Mouse (Mus musculus): Measurements from ENCODE around the gene Rapsn. TPM values are rescaled to one million over a fixed set of nuclear protein-coding genes. Genes with fewer than 3 reads are reported as not detected.

Gene Rapsn
- total RNA-seq, 1 experiment = 1.1 TPM

DNA sequence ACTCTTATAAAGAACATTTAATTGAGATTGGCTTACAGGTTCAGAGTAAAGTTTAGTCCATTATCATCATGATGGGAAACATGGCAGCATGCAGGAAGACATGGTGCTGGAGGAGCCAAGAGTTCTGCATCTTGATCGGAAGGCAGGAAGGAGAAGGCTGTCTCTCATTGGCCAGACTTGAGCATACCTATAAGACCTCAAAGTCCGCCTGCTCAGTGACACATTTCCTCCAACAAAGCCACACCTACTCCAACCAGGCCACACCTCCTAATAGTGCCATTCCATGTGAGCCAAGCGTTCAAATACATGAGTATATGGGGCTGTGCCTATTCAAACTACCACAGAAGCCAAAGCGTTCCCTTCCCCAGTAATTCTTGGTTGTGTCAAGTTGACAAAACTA is 4.2 kb upstream of the Rapsn start:
- Histone ChIP-seq H3K4me3 (ENCODE audit: insufficient read depth in 1 of 2, low read depth in 1 of 2, low read length in 2 of 2, poor library complexity in 1 of 2, severe bottlenecking in 1 of 2) (peak overlapping the region; percentile 41 to 44), H3K9ac (ENCODE audit: insufficient read depth, low read depth, low read length, poor library complexity, severe bottlenecking) (0 out of 2 replicates have a peak overlapping the region, but pooled peaks have one; percentile 44), H3K4me1 (ENCODE audit: control insufficient read depth in 2 of 2, insufficient read depth in 2 of 2, low read length in 2 of 2, poor library complexity in 1 of 2) (no peaks in the 10 kb centered on the region; a peak in 1 of 4 replicates), H3K9me3 (ENCODE audit: control insufficient read depth, insufficient read depth, low read depth, low read length) (no peaks in the 10 kb centered on the region), H3K36me3 (ENCODE audit: control insufficient read depth, insufficient read depth, low read length, poor library complexity, severe bottlenecking) (no peaks in the 10 kb centered on the region), H3K27ac (ENCODE audit: insufficient read depth, low read depth, low read length, poor library complexity, severe bottlenecking) (no peak overlapping the region)
- no peak for DNase-seq (ENCODE audit: low read depth, low spot score)
- TF ChIP-seq CHD2 (IDR thresholded peaks at IDR 0.05; ENCODE audit: low read depth, low read length) = no peak
- in situ Hi-C loops (cut with MboI; ENCODE audit: low sequenced_read_pairs in 2 of 2, unreplicated experiment in 2 of 2) = no loop called here

DNA sequence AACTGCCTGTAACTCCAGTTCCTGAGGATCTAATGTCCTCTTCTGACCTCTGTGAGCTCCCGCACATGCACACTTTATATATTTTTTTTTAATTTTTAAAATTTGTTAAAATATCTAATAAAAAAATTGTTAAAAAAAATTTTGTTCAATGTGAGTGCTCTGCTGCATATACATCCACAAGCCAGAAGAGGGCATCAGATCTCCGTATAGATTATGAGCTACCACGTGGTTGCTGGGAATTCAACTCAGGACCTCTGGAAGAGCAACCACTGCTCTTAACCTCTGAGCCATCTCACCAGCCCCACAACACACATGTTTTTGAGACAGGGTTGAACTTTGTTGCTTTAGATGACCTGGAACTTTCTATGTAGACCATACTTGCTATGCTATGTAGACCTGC is 2.4 kb upstream of the Rapsn start:
- in situ Hi-C loops (cut with MboI; ENCODE audit: low sequenced_read_pairs in 2 of 2, unreplicated experiment in 2 of 2) = no loop called here
- H3K27ac ChIP-seq (ENCODE audit: insufficient read depth, low read depth, low read length, poor library complexity, severe bottlenecking) = no peak overlapping the region
- H3K4me1 ChIP-seq (ENCODE audit: control insufficient read depth in 2 of 2, insufficient read depth in 2 of 2, low read length in 2 of 2, poor library complexity in 1 of 2) = no peaks in the 10 kb centered on the region; a peak in 1 of 4 replicates
- TF ChIP-seq CHD2 (IDR thresholded peaks at IDR 0.05; ENCODE audit: low read depth, low read length) (no peak), ZC3H11A (IDR thresholded peaks at IDR 0.05; ENCODE audit: borderline replicate concordance, low read depth, low read length) (no peak), ZNF384 (IDR thresholded peaks at IDR 0.05; ENCODE audit: low read depth, low read length) (no peak), MAFK (IDR thresholded peaks at IDR 0.05; ENCODE audit: insufficient read depth, low read depth, low read length) (no peak), HCFC1 (IDR thresholded peaks at IDR 0.05; ENCODE audit: borderline replicate concordance, insufficient read depth, low read length) (no peak)
- H3K9ac ChIP-seq (ENCODE audit: insufficient read depth, low read depth, low read length, poor library complexity, severe bottlenecking) = peak overlapping the region; percentile 40; the same call in 1 of the 2 replicates
- no peaks in the 10 kb centered on the region for H3K9me3 ChIP-seq (ENCODE audit: control insufficient read depth, insufficient read depth, low read depth, low read length)
- DNase-seq (ENCODE audit: low read depth, low spot score) = no peak
- H3K4me3 ChIP-seq (ENCODE audit: insufficient read depth in 1 of 2, low read depth in 1 of 2, low read length in 2 of 2, poor library complexity in 1 of 2, severe bottlenecking in 1 of 2) = no peak overlapping the region
- H3K36me3 ChIP-seq (ENCODE audit: control insufficient read depth, insufficient read depth, low read length, poor library complexity, severe bottlenecking) = no peaks in the 10 kb centered on the region

DNA sequence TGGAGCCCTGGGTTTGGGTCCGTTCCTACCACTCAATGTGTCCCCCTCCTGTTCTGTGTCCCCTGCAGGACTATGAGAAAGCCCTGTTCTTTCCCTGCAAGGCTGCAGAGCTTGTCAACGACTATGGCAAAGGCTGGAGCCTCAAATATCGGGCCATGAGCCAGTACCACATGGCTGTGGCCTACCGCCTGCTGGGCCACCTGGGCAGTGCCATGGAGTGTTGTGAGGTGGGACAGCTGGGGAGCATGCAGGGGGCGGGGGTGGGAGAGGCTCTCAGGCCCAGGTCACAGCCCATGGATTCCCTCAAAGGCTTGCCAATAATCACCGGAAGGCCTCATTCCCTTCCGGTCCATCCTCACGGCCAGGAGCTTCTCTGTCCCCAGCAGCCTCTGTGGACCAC is 6.4 kb downstream of the Rapsn start:
- H3K27ac ChIP-seq (ENCODE audit: insufficient read depth, low read depth, low read length, poor library complexity, severe bottlenecking) = no peak overlapping the region
- no peak for TF ChIP-seq HCFC1 (IDR thresholded peaks at IDR 0.05; ENCODE audit: borderline replicate concordance, insufficient read depth, low read length)
- TF ChIP-seq ZC3H11A (IDR thresholded peaks at IDR 0.05; ENCODE audit: borderline replicate concordance, low read depth, low read length) = no peak
- TF ChIP-seq CHD2 (IDR thresholded peaks at IDR 0.05; ENCODE audit: low read depth, low read length) = no peak
- no peak for TF ChIP-seq ZNF384 (IDR thresholded peaks at IDR 0.05; ENCODE audit: low read depth, low read length)
- no peak for TF ChIP-seq MAFK (IDR thresholded peaks at IDR 0.05; ENCODE audit: insufficient read depth, low read depth, low read length)

DNA sequence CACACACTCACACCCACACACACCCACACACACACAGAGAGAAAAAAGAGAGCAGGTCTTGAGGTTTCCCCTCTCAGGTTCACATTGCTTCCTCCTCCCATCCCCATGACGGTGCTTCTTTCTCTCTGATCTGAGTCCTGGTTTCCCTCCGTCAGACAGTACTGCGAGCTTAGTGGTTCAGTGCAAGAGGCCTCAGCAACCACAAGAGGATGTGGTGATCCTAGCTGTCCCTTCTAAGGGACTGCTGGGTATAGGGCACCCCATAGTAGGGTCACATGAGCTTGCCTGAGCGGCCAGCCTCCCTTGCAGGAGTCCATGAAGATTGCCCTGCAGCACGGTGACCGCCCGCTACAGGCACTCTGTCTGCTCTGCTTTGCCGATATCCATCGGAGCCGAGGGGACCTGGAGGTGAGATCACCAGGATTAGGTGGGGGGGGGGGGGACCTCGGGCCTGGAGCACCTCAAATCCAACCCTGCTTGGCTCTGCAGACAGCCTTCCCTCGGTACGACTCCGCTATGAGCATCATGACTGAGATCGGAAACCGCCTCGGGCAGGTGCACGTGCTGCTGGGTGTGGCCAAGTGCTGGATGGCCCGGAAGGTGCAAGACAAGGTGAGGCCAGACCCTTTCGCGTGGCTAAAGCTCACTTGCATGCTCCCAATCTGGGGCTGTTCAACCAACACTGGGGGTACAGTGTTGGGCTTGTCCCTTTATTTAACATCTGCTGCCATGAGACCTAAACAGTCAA is 7.4 kb downstream of the Rapsn start:
- DNase-seq (ENCODE audit: low read depth, low spot score) = no peak
- TF ChIP-seq ZNF384 (IDR thresholded peaks at IDR 0.05; ENCODE audit: low read depth, low read length) (no peak), ZC3H11A (IDR thresholded peaks at IDR 0.05; ENCODE audit: borderline replicate concordance, low read depth, low read length) (no peak), HCFC1 (IDR thresholded peaks at IDR 0.05; ENCODE audit: borderline replicate concordance, insufficient read depth, low read length) (no peak), CHD2 (IDR thresholded peaks at IDR 0.05; ENCODE audit: low read depth, low read length) (no peak), MAFK (IDR thresholded peaks at IDR 0.05; ENCODE audit: insufficient read depth, low read depth, low read length) (no peak)
- in situ Hi-C loops (cut with MboI; ENCODE audit: low sequenced_read_pairs in 2 of 2, unreplicated experiment in 2 of 2) = no loop called here
- Histone ChIP-seq H3K36me3 (ENCODE audit: control insufficient read depth, insufficient read depth, low read length, poor library complexity, severe bottlenecking) (no peaks in the 10 kb centered on the region), H3K4me1 (ENCODE audit: control insufficient read depth in 2 of 2, insufficient read depth in 2 of 2, low read length in 2 of 2, poor library complexity in 1 of 2) (peaks cover 7 to 19% of the 10 kb centered on the region in 2 experiments; a peak in 3 of 4 replicates), H3K9ac (ENCODE audit: insufficient read depth, low read depth, low read length, poor library complexity, severe bottlenecking) (peak overlapping the region; percentile 21; the same call in 1 of the 2 replicates), H3K9me3 (ENCODE audit: control insufficient read depth, insufficient read depth, low read depth, low read length) (no peaks in the 10 kb centered on the region), H3K27ac (ENCODE audit: insufficient read depth, low read depth, low read length, poor library complexity, severe bottlenecking) (no peak overlapping the region), H3K4me3 (ENCODE audit: insufficient read depth in 1 of 2, low read depth in 1 of 2, low read length in 2 of 2, poor library complexity in 1 of 2, severe bottlenecking in 1 of 2) (peak overlapping the region in 1 of 2 experiments; percentile 5; a peak in 1 of 4 replicates)

More for the DNA sequence above, 6.4 kb downstream of the Rapsn start:
- peaks cover 7 to 19% of the 10 kb centered on the region in 2 experiments; a peak in 3 of 4 replicates for H3K4me1 ChIP-seq (ENCODE audit: control insufficient read depth in 2 of 2, insufficient read depth in 2 of 2, low read length in 2 of 2, poor library complexity in 1 of 2)
- no peak overlapping the region for H3K4me3 ChIP-seq (ENCODE audit: insufficient read depth in 1 of 2, low read depth in 1 of 2, low read length in 2 of 2, poor library complexity in 1 of 2, severe bottlenecking in 1 of 2)
- H3K36me3 ChIP-seq (ENCODE audit: control insufficient read depth, insufficient read depth, low read length, poor library complexity, severe bottlenecking) = no peaks in the 10 kb centered on the region
- no peaks in the 10 kb centered on the region for H3K9me3 ChIP-seq (ENCODE audit: control insufficient read depth, insufficient read depth, low read depth, low read length)
- DNase-seq (ENCODE audit: low read depth, low spot score) = no peak
- H3K9ac ChIP-seq (ENCODE audit: insufficient read depth, low read depth, low read length, poor library complexity, severe bottlenecking) = no peak overlapping the region
- in situ Hi-C loops (cut with MboI; ENCODE audit: low sequenced_read_pairs in 2 of 2, unreplicated experiment in 2 of 2) = no loop called here
